Mouse (Mus musculus) cerebellum, adult 2 months (tissue): Measurements from ENCODE around the gene Tnnc1. TPM values are rescaled to one million over a fixed set of nuclear protein-coding genes. Genes with fewer than 3 reads are reported as not detected.

Experiments
- DNase-seq, 2 experiments: peaks; one replicate each; pipeline ENCODE4 v3.0.0; 2021
- H3K27ac ChIP-seq: fragments of 200-500 bp; 2 replicates; pipeline ENCODE4 v1.5.1; 2012; ENCODE audit warnings: low read length, control low read depth, inconsistent platforms; ENCODE audit not compliant: insufficient read depth
- H3K27me3 ChIP-seq: fragments of 200-500 bp; 2 replicates; pipeline ENCODE4 v1.6.1; 2012; ENCODE audit warnings: inconsistent platforms, mild to moderate bottlenecking, low read length, moderate library complexity; ENCODE audit not compliant: control insufficient read depth, insufficient read depth
- H3K4me1 ChIP-seq: fragments of 200-500 bp; 2 replicates; pipeline ENCODE4 v1.6.1; 2011; ENCODE audit warnings: low read length; ENCODE audit not compliant: control insufficient read depth, insufficient read depth
- H3K4me3 ChIP-seq: fragments of 200-500 bp; replicated peaks from 2 replicates; pipeline ENCODE3; 2011; ENCODE audit warnings: mild to moderate bottlenecking, low read depth, low read length, control low read depth; ENCODE audit not compliant: insufficient read depth
- CTCF ChIP-seq: fragments of 200-500 bp; IDR thresholded peaks from 2 replicates; pipeline ENCODE4 v1.5.1; 2011; ENCODE audit warnings: low read depth, mild to moderate bottlenecking, control low read depth, low read length, moderate library complexity, borderline replicate concordance; ENCODE audit not compliant: insufficient read depth
- POLR2A ChIP-seq: fragments of 200-500 bp; IDR thresholded peaks from 2 replicates; pipeline ENCODE4 v1.6.1; 2011; ENCODE audit warnings: low read length, control low read depth, borderline replicate concordance; ENCODE audit not compliant: insufficient read depth
- WGBS: fragments of 180-500 bp; shearing (Covaris S2); methylation state at CpG from one replicate; pipeline ENCODE4 v1.1.7; 2018; 5-methylcytosine and 5-hydroxymethylcytosine counted together
- polyA plus RNA-seq: library from polyadenylated mRNA; depleted of rRNA; stranded (reverse); fragments of >200 nt; gene quantifications from 2 replicates; pipeline ENCODE4 v1.2.3, GENCODE M21; 2012

The Tnnc1 gene
- polyA plus RNA-seq, 1 experiment: 7.6 TPM

DNA sequence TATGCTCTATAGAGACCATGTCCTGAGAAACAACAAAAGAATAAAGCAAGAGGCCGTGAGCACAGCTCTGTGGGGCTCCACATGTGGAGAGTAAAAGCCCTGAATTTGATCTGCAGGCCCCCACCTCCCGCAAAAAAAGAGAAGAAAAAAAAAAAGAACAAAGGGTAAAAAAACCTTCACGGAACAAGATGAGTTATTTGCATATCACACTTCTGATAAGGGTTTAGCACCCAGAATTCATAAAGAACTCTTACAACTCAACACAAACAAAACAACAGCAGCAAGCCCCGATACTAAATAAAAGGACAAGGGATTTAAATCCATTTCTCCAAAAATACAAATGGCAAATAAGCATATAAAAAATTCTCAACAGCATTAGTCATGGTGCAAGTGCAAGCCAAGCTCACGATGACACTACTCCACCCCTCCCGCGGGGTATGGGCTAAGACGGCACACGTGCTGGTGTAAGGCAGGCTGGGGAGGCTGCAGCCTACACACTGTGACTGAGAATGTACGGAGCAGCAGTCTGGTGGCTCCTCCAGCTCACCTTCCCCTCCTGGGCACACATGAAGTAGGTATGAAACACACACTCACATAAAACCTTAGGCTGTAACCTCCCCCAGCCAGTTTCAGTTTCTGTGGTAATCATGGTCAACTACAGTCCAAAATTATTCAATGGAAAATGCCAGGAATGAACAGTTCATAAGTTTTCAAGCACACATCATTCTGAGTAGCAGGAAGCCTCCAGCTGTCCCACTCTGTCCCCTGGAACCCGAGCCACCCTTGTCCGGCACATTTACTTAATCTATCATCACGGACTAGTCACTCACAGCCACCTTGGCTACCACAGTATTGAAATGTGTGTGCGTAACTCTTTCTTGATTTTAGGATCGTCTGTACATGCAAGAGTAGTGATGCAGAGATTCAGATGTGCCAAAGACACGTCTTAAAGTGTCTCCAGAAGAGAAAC lies 10.3 kb upstream of the Tnnc1 start:
- TF ChIP-seq POLR2A (no peak), CTCF (no peak)
- Histone ChIP-seq H3K27me3 (no peaks in the 10 kb centered on the region), H3K27ac (no peak overlapping the region), H3K4me3 (no peak overlapping the region), H3K4me1 (peaks cover 32% of the 10 kb centered on the region)
- peak in 1 of 2 experiments; percentile 60 for DNase-seq
- WGBS: 26% methylated on average over 16 of the region's 16 CpGs

DNA sequence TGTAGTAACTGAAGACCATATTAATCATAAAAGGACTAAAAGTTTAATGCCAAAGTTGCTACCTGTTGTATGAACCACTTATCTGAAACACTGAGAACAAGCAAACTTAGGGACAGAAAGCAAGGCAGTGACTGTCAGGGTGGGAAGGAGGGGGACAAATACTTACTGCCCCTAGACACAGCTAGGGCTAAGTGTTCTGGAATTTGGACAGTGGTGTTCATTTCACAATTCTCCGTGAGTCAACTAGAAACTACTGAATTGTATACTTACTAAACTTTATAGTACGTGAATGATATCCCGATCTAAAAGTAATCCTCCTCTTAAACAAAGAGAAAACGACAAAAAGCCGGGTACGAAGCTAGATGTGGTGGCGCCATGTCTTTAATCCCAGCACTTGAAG lies 8.5 kb upstream of the Tnnc1 start:
- DNase-seq: no peak
- Histone ChIP-seq H3K4me3 (no peak overlapping the region), H3K27me3 (no peaks in the 10 kb centered on the region), H3K27ac (no peak overlapping the region), H3K4me1 (peaks cover 21% of the 10 kb centered on the region)
- 96% methylated on average over 7 of the region's 7 CpGs for whole genome bisulfite sequencing
- TF ChIP-seq CTCF (no peak), POLR2A (no peak)

DNA sequence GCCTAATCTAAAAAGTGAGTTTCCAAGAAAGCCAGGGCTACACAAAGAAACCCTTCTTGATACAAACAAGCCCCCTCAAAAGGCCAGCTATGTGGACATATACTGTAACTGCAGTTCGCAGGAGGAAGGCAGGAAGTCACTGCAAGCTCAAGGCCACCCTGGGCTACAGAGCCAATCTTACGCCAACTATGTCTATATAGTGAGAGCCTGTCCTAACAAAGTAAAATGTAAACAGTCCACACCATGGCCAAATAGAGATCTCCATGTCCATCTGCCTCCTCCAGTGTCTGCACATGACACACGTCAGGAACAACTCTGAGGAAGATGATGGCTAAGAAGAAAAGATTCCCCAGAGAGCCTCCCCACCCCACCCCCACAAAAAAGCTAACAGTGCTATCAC lies 8.1 kb upstream of the Tnnc1 start:
- H3K4me1 ChIP-seq: peaks cover 17% of the 10 kb centered on the region
- no peak overlapping the region for H3K4me3 ChIP-seq
- DNase-seq: no peak
- 83% methylated on average over 3 of the region's 3 CpGs for WGBS
- H3K27me3 ChIP-seq: no peaks in the 10 kb centered on the region
- no peak overlapping the region for H3K27ac ChIP-seq
- TF ChIP-seq POLR2A: no peak
- no peak for TF ChIP-seq CTCF

DNA sequence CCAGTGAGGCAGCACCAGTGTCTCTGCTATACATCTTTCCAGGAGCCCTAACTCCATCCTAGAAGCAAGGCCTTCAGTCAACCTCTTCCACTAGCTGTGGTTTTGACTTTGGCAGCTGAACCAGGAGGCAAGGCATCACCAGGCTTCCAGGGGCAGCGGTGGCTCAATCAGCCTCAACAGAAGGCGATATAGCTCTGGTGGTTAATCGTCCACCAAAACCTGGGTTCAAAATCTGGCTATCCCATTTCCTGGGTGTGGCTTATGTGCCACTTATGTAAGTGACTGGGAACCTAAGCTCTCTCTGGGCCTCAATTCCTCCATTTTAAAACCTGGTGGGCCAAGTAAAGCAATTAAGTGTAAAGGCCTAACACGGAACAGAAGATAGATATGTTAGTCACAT lies 3.3 kb upstream of the Tnnc1 start:
- H3K4me3 ChIP-seq: peak overlapping the region; percentile 83
- H3K27ac ChIP-seq: 0 out of 2 replicates have a peak overlapping the region, but pooled peaks have one; percentile 60
- TF ChIP-seq POLR2A: no peak
- TF ChIP-seq CTCF: no peak
- 32% methylated on average over 4 of the region's 4 CpGs for WGBS
- no peak for DNase-seq
- no peaks in the 10 kb centered on the region; the same call in 1 of the 2 replicates for H3K4me1 ChIP-seq
- no peaks in the 10 kb centered on the region for H3K27me3 ChIP-seq

DNA sequence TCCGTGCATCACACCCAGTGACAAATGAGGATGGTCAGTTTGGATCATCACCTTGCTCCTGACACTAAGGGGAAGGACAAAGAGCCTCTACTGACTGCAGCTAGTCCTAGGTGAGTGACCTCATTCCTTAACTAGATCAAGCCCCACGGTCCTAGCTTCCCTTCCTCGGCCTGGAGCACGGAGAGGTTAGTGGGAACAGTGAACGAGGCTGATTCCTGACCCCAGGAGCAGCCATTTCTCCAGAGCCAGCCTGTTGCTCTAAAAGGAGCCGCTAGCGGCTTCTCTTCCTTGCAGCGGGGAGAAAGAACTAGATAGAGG lies 2.9 kb upstream of the Tnnc1 start:
- TF ChIP-seq POLR2A (no peak), CTCF (no peak)
- H3K27ac ChIP-seq: peak overlapping the region; percentile 60; the same call in 1 of the 2 replicates
- peak overlapping the region; percentile 83 for H3K4me3 ChIP-seq
- H3K27me3 ChIP-seq: no peaks in the 10 kb centered on the region
- 3% methylated on average over 8 of the region's 8 CpGs for WGBS
- DNase-seq: peak in 1 of 2 experiments; percentile 47
- H3K4me1 ChIP-seq: no peaks in the 10 kb centered on the region; the same call in 1 of the 2 replicates

DNA sequence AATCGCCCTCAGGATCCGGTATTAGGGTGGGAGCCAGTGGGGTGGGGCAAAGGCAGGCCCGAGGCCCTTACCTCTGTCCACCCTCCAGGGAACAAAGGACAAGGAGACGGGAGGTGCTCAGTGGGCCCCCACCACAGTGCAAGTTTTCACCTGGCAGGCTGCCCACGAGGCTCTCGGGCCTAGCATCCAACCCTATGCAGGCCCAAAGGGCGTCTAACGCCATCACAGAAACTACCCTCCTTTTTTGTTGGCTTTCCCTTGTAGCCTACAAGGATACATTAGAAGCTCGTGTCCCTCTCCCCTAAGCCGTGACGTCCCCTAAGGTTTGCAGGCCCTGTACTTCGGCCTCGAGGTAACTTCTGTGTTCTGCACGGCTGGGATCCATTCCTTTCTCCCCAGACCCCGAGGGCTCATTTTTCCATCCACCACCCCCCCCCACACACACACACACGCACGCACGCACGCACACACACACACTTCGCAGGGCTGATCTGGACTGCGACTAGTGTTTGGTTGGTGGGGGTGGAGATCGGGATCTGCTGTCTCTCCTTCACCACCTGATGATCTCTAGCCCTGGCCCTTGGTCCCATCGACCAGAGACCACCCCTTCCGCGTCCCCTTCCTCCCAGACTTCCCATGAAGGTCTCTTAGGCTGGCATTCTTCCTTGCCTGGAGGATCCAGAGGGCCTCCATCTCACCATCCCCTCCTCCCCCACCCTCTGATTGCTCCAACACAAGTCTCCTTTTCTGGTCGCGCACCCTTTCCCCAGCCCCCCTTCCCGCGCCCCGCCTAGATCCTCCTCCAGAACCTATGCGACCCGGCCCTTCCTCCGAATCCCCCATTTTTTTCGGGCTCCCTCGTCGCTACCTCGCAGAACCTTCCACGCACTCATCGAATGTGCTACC lies 2.3 kb upstream of the Tnnc1 start:
- Histone ChIP-seq H3K4me3 (peak overlapping the region; percentile 83), H3K27me3 (no peaks in the 10 kb centered on the region), H3K27ac (peak overlapping the region; percentile 60), H3K4me1 (no peaks in the 10 kb centered on the region; the same call in 1 of the 2 replicates)
- TF ChIP-seq POLR2A: 0 out of 2 replicates have a peak, but pooled peaks have one; percentile 27
- TF ChIP-seq CTCF: no peak
- DNase-seq: peak; percentile 60 to 74
- WGBS: under 1% methylated on average over 39 of the region's 39 CpGs

DNA sequence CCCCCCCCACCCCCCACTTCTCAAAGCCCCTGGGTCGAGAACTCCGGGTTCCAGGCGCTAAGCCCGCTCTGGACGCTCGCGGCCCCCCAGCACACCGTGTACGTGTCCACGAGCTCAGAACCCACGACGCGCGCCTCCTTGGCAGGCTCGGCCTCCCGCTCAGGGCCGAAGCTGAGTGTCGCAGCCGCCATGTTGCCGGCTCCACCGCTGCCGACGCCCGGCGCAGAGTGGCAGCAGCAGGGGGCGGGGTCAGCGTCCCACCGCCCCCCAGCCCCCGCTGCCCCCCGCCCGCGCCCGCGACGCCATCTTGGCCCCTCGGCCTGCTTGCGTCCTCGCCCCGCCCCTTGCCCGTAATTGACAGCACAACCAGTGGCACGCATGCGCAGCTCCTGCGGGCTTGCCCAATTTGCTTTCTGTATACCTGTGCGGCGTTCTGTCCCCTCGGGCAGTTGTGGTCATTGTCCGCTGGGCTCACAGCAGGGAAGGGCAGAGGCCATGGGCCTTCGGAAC lies 1.6 kb upstream of the Tnnc1 start:
- TF ChIP-seq CTCF (no peak), POLR2A (peak; percentile 94)
- Histone ChIP-seq H3K4me3 (peak overlapping the region; percentile 83), H3K4me1 (no peaks in the 10 kb centered on the region; the same call in 1 of the 2 replicates), H3K27ac (peak overlapping the region; percentile 72), H3K27me3 (no peaks in the 10 kb centered on the region)
- DNase-seq: peak; percentile 96
- under 1% methylated on average over 46 of the region's 48 CpGs for WGBS
